Mouse (Mus musculus): ENCODE data around the gene Dpagt1.
"Not testable (repeated sequence)": the region's sequence is repeated elsewhere in the genome, so short reads cannot be mapped to it uniquely, and the experiment has no call there.

Dpagt1 gene

GRCm38 (mm10) chr9:44341487-44341886 is 15.7 kb downstream of the Dpagt1 start:
- DNase-seq (ENCODE audit: low spot score): no peak

GRCm38 (mm10) chr9:44342173-44342572 is 16.4 kb downstream of the Dpagt1 start:
- DNase-seq (ENCODE audit: low spot score): peak; percentile 41

DNA sequence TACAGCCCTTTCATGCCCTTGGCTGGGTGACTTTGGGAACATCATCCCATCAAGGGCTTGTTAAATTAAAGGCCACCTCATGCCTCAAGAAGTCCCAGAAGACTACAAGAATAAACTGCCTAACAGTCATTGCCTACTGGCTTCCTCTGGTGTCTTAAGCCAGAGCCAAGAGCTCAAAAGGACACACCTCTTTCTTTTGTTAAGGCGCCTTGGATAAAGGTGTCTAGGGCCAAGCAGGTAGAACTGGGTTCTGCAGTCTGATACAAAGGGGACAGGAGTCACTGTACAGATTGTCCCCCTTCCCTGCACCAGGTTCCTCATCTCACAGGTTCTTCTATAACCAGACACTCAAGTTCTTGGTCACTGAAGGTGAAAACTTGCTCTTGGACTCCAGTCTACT is 16.8 kb downstream of the Dpagt1 start:
- no peak for DNase-seq (ENCODE audit: low spot score)

- DNase-seq (ENCODE audit: low spot score): no peak
Measured at GRCm38 (mm10) chr9:44343290-44343689, 17.5 kb downstream of the Dpagt1 start.

GRCm38 (mm10) chr9:44343781-44344421 is 18.1 kb downstream of the Dpagt1 start, which contains the start of gene Hmbs:
TSS of gene Hmbs (minus strand) at chr9:44344228.
- peak; percentile 98 for DNase-seq (ENCODE audit: low spot score)

- DNase-seq (ENCODE audit: low spot score): no peak
Measured at GRCm38 (mm10) chr9:44345570-44346433, 20.0 kb downstream of the Dpagt1 start.

DNA sequence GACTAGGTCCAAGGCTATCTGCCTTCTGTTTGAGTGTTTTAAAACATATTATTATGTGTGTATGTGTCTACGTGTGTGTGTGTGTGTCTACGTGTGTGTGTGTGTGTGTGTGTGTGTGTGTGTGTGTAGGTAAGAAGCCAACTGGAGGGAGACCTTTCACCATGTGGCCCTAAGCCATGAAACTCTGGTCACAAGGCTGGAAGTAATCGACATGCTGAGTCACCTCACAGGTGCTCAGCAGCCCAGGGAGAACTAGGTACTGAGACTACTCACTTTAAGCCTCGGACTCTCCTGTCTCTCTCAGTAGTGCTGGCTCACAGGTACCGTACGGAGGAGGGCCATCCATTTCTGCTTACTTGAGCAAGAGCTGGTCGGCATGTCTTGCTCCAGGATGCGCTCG is 21.3 kb downstream of the Dpagt1 start:
- DNase-seq (ENCODE audit: low spot score): peak; percentile 51

DNA sequence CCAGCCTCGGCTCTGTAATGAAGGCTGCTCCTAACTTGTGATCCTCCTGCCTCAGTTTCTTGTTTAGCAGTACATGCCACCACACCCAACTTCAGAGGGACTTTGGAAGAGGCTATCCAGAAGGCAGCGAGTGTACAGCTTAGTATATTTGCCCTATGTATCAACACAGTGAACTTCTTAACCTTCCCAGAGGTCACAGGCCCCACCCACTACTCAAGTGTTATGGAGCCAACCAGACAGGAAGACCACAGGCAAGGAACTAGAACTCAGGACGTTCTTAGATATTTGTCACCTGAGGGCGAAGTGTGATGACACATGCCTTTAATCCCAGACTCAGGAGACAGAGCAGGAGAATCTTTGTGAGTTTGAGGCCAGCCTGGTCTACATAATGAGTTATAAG is 21.8 kb downstream of the Dpagt1 start:
- DNase-seq (ENCODE audit: low spot score): no peak

DNA sequence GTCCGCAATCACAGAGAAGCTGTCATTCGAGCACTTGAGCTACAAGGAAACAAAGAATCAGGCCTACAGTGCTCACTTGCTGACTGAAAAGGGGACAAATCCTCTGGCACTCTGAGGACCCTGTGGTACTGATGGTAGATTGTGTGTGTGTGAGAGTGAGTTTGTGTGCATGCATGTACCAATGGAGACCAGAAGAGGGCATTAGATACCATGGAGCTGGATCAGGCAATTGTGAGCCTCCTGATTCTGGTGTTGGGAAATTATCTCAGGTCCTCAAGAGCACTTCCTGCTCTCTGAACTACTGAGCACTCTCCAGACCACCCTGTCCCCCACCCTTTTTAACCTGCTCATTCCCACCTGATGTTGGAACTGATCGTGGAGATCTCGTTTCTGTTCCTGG is 22.7 kb downstream of the Dpagt1 start:
- no peak for DNase-seq (ENCODE audit: low spot score)

- no peak for DNase-seq (ENCODE audit: low spot score)
Measured at GRCm38 (mm10) chr9:44351396-44351795, 25.6 kb downstream of the Dpagt1 start.

GRCm38 (mm10) chr9:44352337-44352736 is 26.5 kb downstream of the Dpagt1 start:
- DNase-seq (ENCODE audit: low spot score): no peak

DNA sequence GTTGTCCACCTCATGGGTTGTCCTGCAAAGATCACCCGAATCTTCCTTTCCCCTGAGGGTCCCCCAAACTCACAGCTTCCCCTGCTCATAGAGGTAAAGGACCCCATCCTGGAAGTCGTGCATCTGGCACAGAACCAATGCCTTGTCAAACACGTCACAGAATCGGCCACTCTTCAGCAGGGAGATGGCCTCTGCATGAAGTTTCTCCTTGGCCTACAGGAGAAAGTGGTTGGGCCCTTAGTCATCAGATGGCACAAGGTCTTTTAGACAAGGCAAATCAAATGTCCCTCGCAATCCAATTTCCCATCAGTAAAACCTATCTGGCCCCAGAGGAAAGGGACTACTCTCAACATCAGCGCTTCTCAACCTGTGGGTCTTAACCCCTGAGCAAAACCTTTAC is 27.3 kb downstream of the Dpagt1 start:
- DNase-seq (ENCODE audit: low spot score): no peak

DNA sequence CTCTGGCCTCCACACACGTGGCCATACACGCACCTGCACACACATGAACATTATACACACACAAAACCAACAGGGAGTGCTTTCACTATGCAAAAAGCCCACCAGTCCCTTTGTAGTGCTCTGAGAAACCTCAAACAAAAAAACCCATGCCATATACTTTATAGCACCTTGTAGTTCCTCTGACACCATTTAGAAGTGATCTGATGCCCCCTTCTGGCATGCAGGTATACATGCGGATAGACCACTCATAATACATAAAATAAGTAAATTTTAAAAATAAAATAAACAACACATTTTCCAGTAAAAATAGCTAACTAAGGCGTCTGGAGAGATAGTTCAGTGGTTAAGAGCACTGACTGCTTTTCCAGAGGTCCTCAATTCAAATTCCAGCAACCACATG is 31.4 kb downstream of the Dpagt1 start:
- DNase-seq (ENCODE audit: low spot score): no peak

DNA sequence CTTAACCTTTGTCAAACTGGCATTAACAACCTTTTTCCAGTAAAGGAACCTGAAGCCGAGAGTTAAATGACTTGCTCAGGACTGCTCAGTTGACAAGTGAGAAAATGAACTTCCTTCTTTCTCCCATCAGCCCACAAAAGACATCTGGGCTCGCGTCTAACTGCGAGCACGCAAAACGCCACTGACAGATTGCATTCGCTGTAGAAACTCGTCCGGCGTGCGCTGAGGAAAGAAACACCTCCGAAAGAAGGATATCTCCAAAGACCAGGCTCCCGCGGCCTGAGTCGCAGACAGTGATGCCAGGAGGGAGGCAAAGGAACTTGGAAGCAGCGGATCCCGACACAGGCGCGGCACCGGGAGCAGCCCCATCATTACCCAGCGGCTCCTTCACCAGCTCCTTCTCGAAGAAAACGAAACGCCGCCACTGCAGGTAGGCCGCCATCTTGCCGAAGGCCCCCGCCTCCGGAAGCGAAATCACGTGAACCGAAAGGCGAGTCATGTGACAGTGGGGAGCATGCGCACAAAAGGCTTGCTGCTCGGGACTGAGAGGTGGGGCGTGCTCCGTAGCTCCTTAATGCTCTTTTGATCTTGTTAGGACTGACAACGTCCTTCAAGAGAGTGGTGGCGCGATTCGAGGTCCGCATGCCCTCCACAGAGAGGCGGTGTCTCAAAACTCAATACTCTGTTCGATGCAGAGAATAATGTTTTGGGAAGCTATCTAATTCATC is 35.5 kb downstream of the Dpagt1 start, which contains the start of gene Vps11:
Gene Vps11, minus strand, starts transcription at position 481 of the 728 bp plus-strand sequence.
- peak; percentile 96 for DNase-seq (ENCODE audit: low spot score)

DNA sequence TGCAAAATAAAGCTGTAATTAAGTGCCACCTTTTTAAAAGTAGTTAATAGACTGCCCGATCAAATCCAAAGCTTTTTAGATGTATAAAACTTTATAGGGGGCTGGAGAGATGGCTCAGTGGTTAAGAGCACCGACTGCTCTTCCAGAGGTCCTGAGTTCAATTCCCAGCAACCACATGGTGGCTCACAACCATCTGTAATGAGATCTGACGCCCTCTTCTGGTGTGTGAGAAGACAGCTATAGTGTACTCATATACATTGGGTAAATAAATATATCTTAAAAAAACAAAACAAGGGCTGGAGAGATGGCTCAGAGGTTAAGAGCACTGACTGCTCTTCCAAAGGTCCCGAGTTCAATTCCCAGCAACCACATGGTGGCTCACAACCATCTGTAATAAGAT is 36.1 kb downstream of the Dpagt1 start:
- DNase-seq (ENCODE audit: low spot score): not testable (repeated sequence)

DNA sequence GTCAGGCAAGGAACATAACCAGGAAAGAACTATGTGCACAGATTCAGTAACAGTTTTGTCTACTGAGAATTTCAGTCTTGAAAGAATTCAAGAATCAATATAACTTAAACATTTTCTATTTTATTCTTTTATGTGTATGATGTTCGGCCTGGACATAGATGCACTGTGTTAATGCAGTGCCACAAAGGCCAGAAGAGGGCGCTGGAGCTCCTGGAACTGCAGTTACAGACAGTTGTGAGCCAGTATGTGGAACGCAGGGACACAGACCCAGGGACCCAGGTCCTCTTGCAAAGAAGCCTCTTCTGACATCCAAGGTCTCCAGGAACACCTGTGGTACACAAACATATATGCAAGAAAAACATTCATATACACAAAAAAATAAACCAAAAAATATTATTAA is 38.7 kb downstream of the Dpagt1 start:
- no peak for DNase-seq (ENCODE audit: low spot score)

DNA sequence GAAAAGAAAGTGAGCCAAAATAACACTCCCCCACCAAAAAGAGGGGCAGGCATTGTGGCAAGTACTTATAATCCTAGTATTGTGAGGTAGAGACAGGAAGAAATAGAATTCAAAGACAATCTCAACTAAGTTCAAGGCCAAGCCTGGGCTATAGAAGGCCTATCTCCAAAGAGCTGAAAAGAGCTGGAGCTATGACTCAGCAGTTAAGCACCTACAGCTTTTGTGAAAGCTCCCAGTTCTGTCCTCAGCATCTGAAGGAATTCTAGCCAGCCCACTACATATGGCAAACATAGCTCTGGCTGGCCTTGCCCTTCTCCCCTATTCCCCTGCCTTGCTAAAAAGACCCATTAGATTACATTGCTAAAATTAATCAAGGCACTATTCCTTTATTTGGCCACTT is 47.6 kb downstream of the Dpagt1 start:
- DNase-seq (ENCODE audit: low spot score): no peak

GRCm38 (mm10) chr9:44376141-44376540 is 50.3 kb downstream of the Dpagt1 start:
- DNase-seq (ENCODE audit: low spot score): no peak

- DNase-seq (ENCODE audit: low spot score): not testable (repeated sequence)
Measured at GRCm38 (mm10) chr9:44377335-44377734, 51.5 kb downstream of the Dpagt1 start.

DNA sequence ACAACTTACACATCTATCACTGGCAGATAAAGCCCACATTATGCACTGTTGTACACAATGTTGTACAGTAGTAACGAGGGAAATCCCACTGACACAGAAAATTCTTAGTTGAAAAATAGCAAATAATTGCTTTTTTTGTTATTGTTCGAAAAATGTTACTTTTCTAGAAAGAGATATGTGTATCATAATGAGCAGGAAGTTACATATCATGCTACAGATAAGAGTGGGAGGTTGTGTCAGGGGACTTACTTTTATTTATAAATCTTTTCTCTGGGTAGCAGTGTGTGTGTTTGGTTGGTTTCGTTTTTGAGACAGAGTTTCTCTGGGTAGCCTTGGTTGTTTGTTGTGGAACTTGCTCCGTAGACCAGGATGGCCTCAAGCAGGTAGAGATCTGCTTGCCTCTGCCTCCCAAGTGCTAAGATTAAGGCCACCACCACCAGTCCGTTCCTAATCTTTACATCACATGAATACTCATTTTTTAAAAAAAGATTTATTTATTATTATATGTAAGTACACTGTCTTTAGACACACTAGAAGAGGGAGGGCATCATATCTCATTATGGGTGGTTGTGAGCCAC is 52.4 kb downstream of the Dpagt1 start:
- DNase-seq (ENCODE audit: low spot score): no peak

DNA sequence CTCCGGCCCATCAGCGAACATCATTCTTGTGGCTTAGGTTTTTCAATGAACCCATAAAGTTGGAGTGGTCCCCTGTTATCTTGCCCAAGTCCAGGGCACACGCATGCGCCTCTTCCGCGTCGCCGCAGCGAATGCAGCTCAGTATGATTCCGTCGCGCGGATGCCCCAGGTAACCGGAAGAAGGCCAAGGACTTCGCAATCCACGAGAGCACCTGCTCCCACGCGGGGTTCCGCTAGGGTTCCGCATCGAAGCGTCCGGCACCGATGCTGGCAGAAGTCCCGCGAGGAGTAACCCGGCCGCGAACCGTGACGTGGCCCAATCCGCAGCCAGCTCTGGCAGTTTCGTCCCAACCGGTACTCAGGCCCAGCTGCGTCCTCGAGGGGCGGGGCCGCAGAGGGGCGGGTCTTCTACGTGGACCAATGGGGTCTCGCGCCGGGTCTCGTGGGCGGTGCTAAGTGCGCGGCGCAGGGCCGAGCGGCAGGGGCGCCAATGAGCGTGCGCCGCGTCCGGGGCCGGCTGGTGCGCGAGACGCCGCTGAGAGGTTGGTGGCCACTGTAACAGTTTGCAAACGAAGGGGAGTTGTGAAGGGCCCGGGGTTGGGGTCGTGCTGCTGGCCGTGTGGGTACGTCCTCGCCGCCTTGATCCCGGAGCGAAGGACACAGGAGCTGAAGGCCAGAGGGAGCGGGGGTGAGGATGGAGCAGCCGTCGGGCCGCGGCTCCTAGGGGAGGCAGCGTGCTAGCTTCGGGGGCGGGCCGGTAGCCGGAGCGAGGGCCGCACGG is 53.4 kb downstream of the Dpagt1 start, which contains the start of gene Hyou1:
Gene Hyou1, plus strand, starts transcription at position 437 of the 781 bp plus-strand sequence.
- DNase-seq (ENCODE audit: low spot score): peak; percentile 99

All from yolk sac, embryonic 10.5 days (tissue).